Mouse (Mus musculus): Measurements from ENCODE around the gene Tlr11.

The Tlr11 gene

GRCm38 (mm10) chr14:50357593-50357992 lies at the start of gene Tlr11:
Gene Tlr11 (plus strand): TSS chr14:50357914.
- DNase-seq, result no peak

- no peak for DNase-seq
Observed at GRCm38 (mm10) chr14:50326661-50327060, 31.1 kb upstream of the Tlr11 start, which contains the start of gene Olfr734. Gene Olfr734 (minus strand): TSS chr14:50326761.

- DNase-seq, result no peak
Observed at GRCm38 (mm10) chr14:50348796-50349195, 8.9 kb upstream of the Tlr11 start, which contains the start of gene Olfr735. Gene Olfr735 (minus strand): TSS chr14:50348872.

- no peak for DNase-seq
Observed at GRCm38 (mm10) chr14:50352438-50352837, 5.3 kb upstream of the Tlr11 start.

GRCm38 (mm10) chr14:50356725-50357124 lies 989 bp upstream of the Tlr11 start:
- DNase-seq, result no peak

GRCm38 (mm10) chr14:50360480-50360879 lies 2.8 kb downstream of the Tlr11 start:
- no peak for DNase-seq

- DNase-seq, result no peak
Observed at GRCm38 (mm10) chr14:50363561-50363960, 5.8 kb downstream of the Tlr11 start.

GRCm38 (mm10) chr14:50380863-50381262 lies 23.1 kb downstream of the Tlr11 start, which contains the start of gene Olfr736:
Gene Olfr736 (plus strand): TSS chr14:50381163.
- no peak for DNase-seq

GRCm38 (mm10) chr14:50407268-50407667 lies 49.6 kb downstream of the Tlr11 start, which contains the start of gene Olfr738:
Gene Olfr738 (plus strand): TSS chr14:50407568.
- no peak for DNase-seq
